Mouse (Mus musculus) liver, adult 2 months (tissue): ENCODE results near the gene Ndufa3.

Experiments
- CTCF ChIP-seq: fragments of 200-500 bp; IDR thresholded peaks from 2 replicates; pipeline ENCODE4 v1.5.1; 2011; ENCODE audit warnings: low read depth, low read length, control low read depth
- POLR2A ChIP-seq: fragments of 200-500 bp; IDR thresholded peaks from 2 replicates; pipeline ENCODE4 v1.6.1; 2011; ENCODE audit warnings: low read length, control low read depth; ENCODE audit not compliant: insufficient read depth; ENCODE audit errors: extremely low read depth

DNA sequence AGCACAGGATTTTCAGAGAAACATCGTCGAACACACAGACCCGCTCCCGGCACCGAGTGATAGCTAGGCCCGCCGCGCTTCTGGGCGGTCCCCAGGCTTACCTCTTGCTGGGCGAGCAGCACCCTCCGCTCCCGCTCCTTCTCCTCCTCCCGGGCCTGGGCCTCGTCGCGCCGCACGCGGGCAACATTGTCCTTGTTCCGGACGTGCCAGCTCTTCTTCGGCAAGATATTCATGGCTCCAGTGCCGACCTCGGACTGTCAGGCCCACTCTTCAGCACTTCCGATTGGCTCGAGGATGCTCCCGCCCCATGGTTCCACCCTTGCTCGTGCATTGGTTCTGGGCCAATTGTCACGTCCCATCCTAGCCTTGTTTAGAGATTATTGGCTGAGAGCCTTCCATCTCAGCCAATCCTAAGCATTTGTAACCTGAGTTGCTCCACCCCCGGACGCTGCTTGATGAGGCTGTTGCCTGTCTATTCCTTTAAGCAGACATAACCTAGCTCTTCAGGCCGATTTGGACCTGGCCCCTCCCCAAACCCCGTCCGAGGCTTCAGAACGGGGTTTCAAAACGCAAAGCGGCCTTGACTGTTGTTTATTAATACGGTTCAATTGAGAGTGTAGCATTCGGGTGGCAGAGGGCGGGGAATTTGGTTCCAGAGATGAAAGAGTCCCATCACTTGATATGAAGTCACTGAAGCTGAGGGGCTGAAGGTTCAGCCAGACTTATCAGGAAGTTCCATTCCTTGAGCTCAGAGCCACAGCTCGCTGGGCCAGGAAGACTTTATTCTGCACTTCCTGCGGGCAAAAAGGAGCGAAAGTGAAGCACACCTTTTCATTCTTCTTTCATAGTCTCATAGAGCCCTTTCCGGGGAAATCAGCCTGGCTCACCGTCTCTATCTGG is 48.3 kb downstream of the Ndufa3 start, which contains the start of gene Leng1:
- TF ChIP-seq POLR2A (peak; percentile 97), CTCF (no peak)
